ENCODE assay signal across 16 mouse cellular contexts in the genomic region with DNA sequence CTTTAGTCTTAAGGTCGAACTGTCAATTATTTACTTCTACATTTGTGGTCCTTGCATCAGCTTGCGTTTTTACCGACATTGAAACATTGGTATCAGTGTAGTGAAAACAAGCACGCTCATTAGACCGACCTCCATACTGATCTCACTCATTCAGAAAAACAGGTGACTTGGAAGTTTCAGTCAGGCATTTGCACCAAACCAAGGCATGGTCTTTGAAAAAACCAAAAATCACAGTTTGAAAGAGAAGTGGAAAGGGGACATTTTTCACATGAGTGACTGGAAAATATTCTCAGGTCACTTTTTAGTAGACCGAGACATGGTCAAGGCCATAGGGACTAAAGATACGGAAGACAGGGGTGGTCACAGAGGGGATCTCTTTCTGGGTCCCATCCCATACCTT.
"Had no signal": no experiment of that assay in that cellular context is flagged by ENCODE, and none has a peak within 500 bp of the region (broad histone marks: within the 10 kb centered on the region; RNA-seq: fewer than 3 reads in every experiment).

No protein-coding gene starts in this region.

- H3K36me3 ChIP-seq: lung, embryonic 15.5 days; midbrain, embryonic 13.5 days; midbrain, embryonic 15.5 days; neural tube, embryonic 12.5 days; stomach, embryonic 15.5 days had no signal

- H3K4me3 ChIP-seq: lung, embryonic 15.5 days; megakaryocyte, embryonic 14.5 days; midbrain, embryonic 13.5 days; midbrain, embryonic 15.5 days; neural tube, embryonic 12.5 days; stomach, embryonic 15.5 days had no signal

- H3K9me3 ChIP-seq: lung, embryonic 15.5 days; megakaryocyte, embryonic 14.5 days; midbrain, embryonic 13.5 days; midbrain, embryonic 15.5 days; neural tube, embryonic 12.5 days; stomach, embryonic 15.5 days had no signal

- H3K4me2 ChIP-seq: lung, embryonic 15.5 days; midbrain, embryonic 11.5 days; midbrain, embryonic 13.5 days; midbrain, embryonic 15.5 days; neural tube, embryonic 12.5 days; stomach, embryonic 15.5 days had no signal

- ATAC-seq: lung, postnatal 0 days; midbrain, embryonic 13.5 days; midbrain, embryonic 15.5 days had no signal

- DNase-seq: lung, postnatal 14 days; lung, postnatal 36 days; right cerebral cortex, postnatal 14 days; thymus, adult 2 months; thymus, postnatal 25 days; thymus, postnatal 4 days had no signal

- H3K9ac ChIP-seq: lung, embryonic 15.5 days; midbrain, embryonic 13.5 days; midbrain, embryonic 15.5 days; neural tube, embryonic 12.5 days; stomach, embryonic 15.5 days had no signal

- H3K27ac ChIP-seq: lung, embryonic 15.5 days; macrophage; midbrain, embryonic 13.5 days; midbrain, embryonic 15.5 days; neural tube, embryonic 12.5 days; stomach, embryonic 15.5 days; stomach, postnatal 0 days had no signal
